Mouse (Mus musculus): ENCODE results near the gene Caln1.

DNA sequence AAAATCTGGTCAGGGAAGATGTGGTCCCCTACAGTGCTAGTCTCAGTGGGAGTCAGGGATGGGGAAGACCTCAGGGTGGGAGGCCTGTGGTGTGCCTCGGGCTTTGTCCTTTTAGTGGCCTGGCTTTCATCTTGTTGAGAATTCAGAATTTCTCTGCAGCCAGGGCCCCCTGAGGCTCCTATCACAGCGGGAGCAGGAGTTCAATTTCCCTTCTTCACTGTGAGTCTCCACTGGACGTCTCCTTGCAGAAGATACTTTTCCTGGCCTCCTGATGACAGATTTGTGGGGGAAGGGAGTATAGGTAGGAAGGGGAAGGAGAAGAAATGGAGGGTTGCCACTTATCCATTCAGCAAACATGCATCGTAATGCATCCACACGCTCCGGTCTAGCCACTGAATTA lies 441.1 kb downstream of the Caln1 start:
- TF ChIP-seq CTCF (IDR thresholded peaks at IDR 0.05; ENCODE audit: low read depth), result no peak
- no peak for TF ChIP-seq EP300 (IDR thresholded peaks at IDR 0.05; ENCODE audit: low read depth)
